Mouse (Mus musculus) olfactory bulb, adult 2 months (tissue): ENCODE data around the gene Stx3. TPM values are rescaled to one million over a fixed set of nuclear protein-coding genes. Genes with fewer than 3 reads are reported as not detected.

Experiments used
- H3K27ac ChIP-seq: fragments of 200-500 bp; 2 replicates; pipeline ENCODE4 v1.5.1; 2012; ENCODE audit warnings: low read depth, low read length; ENCODE audit not compliant: insufficient read depth
- H3K4me1 ChIP-seq: fragments of 200-500 bp; 2 replicates; pipeline ENCODE4 v1.6.1; 2012; ENCODE audit warnings: low read length; ENCODE audit not compliant: control insufficient read depth, insufficient read depth
- H3K4me3 ChIP-seq: fragments of 200-500 bp; 2 replicates; pipeline ENCODE4 v1.5.1; 2012; ENCODE audit warnings: mild to moderate bottlenecking, low read depth, low read length, moderate library complexity; ENCODE audit not compliant: insufficient read depth
- CTCF ChIP-seq: fragments of 200-500 bp; IDR thresholded peaks from 2 replicates; pipeline ENCODE4 v1.5.1; 2012; ENCODE audit warnings: low read depth, mild to moderate bottlenecking, low read length, moderate library complexity; ENCODE audit not compliant: insufficient read depth
- POLR2A ChIP-seq: fragments of 200-500 bp; IDR thresholded peaks from 2 replicates; pipeline ENCODE4 v1.6.1; 2012; ENCODE audit warnings: mild to moderate bottlenecking, low read depth, low read length, moderate library complexity; ENCODE audit not compliant: insufficient read depth
- WGBS: fragments of 180-500 bp; shearing (Covaris S2); methylation state at CpG from one replicate; pipeline ENCODE4 v1.1.7; 2018; 5-methylcytosine and 5-hydroxymethylcytosine counted together
- polyA plus RNA-seq: library from polyadenylated mRNA; stranded (reverse); fragments of >200 nt; gene quantifications from 2 replicates; pipeline ENCODE4 v1.2.4, GENCODE M21; 2012; ENCODE audit warnings: low replicate concordance; ENCODE audit not compliant: missing spikeins, insufficient read depth, insufficient read length

The Stx3 gene
- polyA plus RNA-seq, 1 experiment = not detected

GRCm38 (mm10) chr19:11793741-11794359 is 25.4 kb downstream of the Stx3 start:
- no peak overlapping the region for H3K27ac ChIP-seq
- 95% methylated on average over 2 of the region's 2 CpGs for WGBS
- TF ChIP-seq CTCF (no peak), POLR2A (no peak)
- H3K4me3 ChIP-seq = no peak overlapping the region
- H3K4me1 ChIP-seq = no peaks in the 10 kb centered on the region

DNA sequence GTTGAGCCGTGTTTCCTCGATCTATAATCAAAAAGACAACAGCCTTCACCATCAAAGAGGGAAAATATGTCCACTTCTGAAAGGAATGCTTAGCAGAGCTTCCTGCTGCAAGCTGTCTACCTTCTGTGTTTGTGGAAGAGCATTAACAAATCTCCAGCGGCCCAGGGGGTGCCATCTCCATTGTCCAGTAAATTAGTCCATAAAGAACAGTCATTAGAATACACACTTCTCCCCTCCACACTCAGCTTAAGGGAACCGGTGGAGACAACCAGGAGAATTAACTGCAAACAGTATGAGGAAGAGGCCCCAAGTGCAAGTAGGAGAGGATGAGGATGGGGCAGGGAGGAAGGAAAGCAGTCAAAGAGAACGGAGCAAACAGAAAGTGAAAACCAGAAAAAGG is 27.4 kb downstream of the Stx3 start:
- WGBS = 65% methylated on average over 5 of the region's 5 CpGs
- Histone ChIP-seq H3K4me1 (no peaks in the 10 kb centered on the region), H3K27ac (no peak overlapping the region), H3K4me3 (no peak overlapping the region)
- no peak for TF ChIP-seq CTCF
- no peak for TF ChIP-seq POLR2A

GRCm38 (mm10) chr19:11788876-11789275 is 30.3 kb downstream of the Stx3 start:
- WGBS = 72% methylated on average over 6 of the region's 6 CpGs
- Histone ChIP-seq H3K4me3 (no peak overlapping the region), H3K27ac (no peak overlapping the region), H3K4me1 (no peaks in the 10 kb centered on the region)
- TF ChIP-seq CTCF (no peak), POLR2A (no peak)

GRCm38 (mm10) chr19:11787826-11788225 is 31.4 kb downstream of the Stx3 start:
- Histone ChIP-seq H3K4me3 (no peak overlapping the region), H3K4me1 (no peaks in the 10 kb centered on the region), H3K27ac (no peak overlapping the region)
- WGBS = 91% methylated on average over 6 of the region's 6 CpGs
- TF ChIP-seq POLR2A = no peak
- TF ChIP-seq CTCF = no peak

DNA sequence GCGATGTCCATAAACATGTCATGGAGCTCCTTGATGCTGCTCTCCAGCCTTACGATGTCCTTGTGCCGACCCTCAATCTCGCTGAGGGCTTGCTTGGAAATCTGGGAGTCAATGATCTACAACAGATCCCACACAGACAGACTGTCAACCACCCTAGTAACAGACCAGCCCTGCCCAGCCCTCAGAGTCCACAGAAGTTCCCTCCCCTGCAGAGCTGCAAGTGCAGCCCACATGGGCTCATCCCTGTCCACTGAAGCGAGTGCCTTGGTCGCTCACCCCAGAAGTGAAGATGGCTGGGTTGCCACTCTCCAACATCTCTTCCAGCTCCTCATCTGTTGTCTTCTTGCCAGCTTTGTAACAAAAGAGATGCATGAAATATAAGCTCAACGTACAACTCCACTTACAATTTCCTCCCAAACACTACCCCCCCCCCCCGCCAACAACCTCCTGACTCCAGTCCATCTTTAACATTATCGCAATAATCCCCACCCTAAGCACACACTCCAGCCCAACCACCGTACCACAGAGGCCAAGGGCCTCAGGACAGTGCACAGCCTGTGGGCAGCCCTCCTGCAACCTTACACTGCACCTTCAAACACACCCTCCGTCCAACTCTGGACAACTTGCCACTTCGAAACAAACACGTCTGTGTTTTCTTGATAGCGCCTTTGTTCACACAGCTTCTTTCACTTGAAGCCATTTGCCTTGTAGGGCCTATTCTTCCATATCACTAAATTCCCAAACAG is 33.6 kb downstream of the Stx3 start:
- no peak overlapping the region for H3K4me3 ChIP-seq
- no peak overlapping the region for H3K27ac ChIP-seq
- 93% methylated on average over 14 of the region's 14 CpGs for WGBS
- no peaks in the 10 kb centered on the region for H3K4me1 ChIP-seq
- TF ChIP-seq POLR2A (no peak), CTCF (no peak)

DNA sequence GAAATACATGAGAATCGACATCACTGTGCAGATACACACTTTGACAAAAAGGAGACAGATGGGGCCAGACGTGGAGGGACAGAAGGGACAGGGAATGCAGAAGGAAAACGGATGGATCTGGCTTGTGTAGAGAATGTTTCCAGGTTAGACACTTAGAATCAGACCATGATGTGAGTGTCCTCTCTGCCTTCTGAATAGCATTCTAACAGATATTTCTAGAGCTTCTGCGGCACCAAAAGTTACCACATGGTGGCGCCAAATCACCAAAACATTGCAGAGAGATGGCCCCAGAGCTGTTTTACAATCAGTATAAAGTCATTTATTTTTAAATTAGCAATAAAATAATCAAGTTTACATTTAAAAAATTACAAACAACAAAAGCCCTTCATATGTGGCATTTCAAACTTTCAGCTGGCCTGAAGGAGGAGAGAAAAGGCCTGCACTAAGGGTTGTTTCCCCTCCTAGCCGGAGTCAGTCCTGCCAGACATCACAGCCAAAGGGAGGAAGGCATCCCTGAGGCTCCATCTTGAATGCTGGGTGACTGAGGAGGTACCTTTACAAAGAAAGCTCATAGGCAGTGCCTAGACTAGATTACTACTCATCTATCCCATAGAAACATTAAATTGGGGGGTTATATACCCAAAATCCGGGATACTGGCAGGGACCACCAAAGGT is 41.9 kb downstream of the Stx3 start:
- no peak for TF ChIP-seq POLR2A
- TF ChIP-seq CTCF = no peak
- WGBS = 59% methylated on average over 7 of the region's 7 CpGs
- H3K27ac ChIP-seq = no peak overlapping the region
- H3K4me1 ChIP-seq = no peaks in the 10 kb centered on the region
- H3K4me3 ChIP-seq = no peak overlapping the region

DNA sequence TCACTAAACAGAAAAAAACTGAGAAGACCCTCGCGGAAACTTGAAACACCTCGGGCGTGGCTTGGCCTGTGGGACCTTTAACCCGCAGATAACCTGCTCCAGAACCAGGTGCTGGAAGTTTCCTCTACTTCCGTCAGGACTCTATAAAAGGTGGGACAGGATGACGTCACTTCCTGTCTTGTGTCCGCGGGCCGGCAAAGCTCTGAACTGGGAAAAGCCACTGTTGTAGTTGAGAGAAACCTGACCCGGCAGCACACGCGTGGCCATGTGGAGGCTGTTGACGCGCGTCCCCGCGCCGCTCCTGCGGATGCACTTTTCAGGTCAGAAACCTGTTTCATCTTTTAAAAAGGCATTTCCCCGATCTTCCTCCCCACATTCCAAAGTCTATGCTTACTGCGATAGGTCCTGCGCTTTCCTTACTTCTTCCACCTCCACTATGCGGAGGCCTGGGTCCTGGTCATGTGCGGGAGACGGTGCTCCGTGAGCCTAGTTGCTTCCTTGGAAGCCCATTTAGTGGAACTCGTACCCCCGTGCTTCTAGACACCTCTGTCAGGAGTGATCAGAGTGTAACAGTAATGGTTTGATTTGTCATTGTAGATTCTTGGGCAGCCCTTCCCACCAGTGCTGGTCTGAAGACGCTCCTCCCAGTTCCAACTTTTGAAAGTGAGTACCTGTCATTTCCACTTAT is 48.9 kb downstream of the Stx3 start, which contains the start of gene Mrpl16:
Gene Mrpl16 (plus strand): TSS at position 187 of the 688 bp plus-strand sequence.
- TF ChIP-seq POLR2A (peak; percentile 52; the same call in 1 of the 2 replicates), CTCF (no peak)
- peak within 1 kb of the TSS; percentile 77 for H3K4me3 ChIP-seq
- H3K4me1 ChIP-seq = no peaks in the 10 kb centered on the region
- under 1% methylated on average over 30 of the region's 30 CpGs for WGBS
- H3K27ac ChIP-seq = no peak within 1 kb of the TSS

DNA sequence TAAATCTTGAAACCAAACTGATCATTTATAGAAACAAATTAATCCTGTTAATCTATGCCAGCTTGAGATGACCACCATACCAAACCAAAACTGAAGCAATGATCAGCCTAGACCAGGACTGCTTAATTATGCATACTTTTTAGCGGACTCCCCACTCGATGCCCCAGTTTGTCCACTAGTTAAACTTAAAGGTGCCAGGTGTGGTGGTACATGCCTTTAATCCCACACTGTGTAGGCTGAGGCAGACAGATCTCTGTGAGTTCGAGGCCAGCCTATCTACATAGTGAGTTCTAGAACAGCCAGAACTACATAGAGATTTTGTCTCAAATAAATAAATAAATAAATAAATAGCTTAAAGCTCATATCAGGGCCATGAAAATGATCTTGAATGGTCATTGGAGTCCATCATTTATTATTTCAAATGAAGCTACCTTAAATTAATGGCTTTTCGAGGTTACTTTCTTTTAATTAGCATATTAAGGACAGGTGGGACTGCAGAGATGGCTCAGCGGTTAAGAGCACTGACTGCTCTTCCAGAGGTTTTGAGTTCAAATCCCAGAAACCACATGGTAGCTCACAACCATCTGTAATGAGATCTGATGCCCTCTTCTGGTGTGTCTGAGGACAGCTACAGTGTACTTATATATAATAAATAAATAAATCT is 49.8 kb downstream of the Stx3 start:
- no peak overlapping the region for H3K4me3 ChIP-seq
- TF ChIP-seq CTCF (no peak), POLR2A (no peak)

More for the DNA sequence above, 49.8 kb downstream of the Stx3 start:
- Histone ChIP-seq H3K4me1 (no peaks in the 10 kb centered on the region), H3K27ac (no peak overlapping the region)
- 91% methylated on average over 5 of the region's 5 CpGs for WGBS
